Mouse (Mus musculus) cerebellum, adult 2 months (tissue): ENCODE measurements around the gene Sugt1.

Source experiments
- CTCF ChIP-seq: fragments of 200-500 bp; IDR thresholded peaks from 2 replicates; pipeline ENCODE4 v1.5.1; 2011; ENCODE audit warnings: low read depth, mild to moderate bottlenecking, control low read depth, low read length, moderate library complexity, borderline replicate concordance; ENCODE audit not compliant: insufficient read depth
- POLR2A ChIP-seq: fragments of 200-500 bp; IDR thresholded peaks from 2 replicates; pipeline ENCODE4 v1.6.1; 2011; ENCODE audit warnings: low read length, control low read depth, borderline replicate concordance; ENCODE audit not compliant: insufficient read depth

DNA sequence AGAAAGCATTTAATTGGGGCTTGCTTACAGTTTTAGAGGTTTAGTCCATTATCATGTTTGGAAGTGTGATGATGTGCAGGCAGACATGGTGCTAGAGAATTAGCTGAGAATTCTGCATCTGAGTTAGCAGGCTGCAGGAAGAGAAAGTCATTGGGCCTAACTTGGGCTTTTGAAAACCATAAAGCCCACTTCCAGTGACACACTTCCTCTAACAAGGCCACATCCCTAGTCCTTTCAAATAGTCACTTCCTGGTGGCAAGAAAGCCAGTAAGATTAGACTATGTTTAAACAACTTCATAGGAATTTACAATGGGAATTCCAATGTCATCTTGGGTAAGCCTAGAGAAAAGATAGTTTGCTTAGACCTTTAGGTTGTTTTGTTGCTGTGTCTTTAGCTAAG lies 45.9 kb upstream of the Sugt1 start:
- TF ChIP-seq CTCF (no peak), POLR2A (no peak)
